Mouse (Mus musculus) Muller cell, postnatal 12 days (primary cell): Measurements from ENCODE around the gene Xylt1.

Experiments
- DNase-seq: peaks from one replicate; pipeline ENCODE4 v3.0.0-alpha.2; 2015; ENCODE audit errors: inconsistent ontology term

Gene Xylt1

GRCm38 (mm10) chr7:117435730-117436441 lies 55.1 kb downstream of the Xylt1 start:
- peak; percentile 88 for DNase-seq

- no peak for DNase-seq
Measured at GRCm38 (mm10) chr7:117436892-117437291, 56.1 kb downstream of the Xylt1 start.

GRCm38 (mm10) chr7:117440994-117441393 lies 60.2 kb downstream of the Xylt1 start:
- no peak for DNase-seq

- no peak for DNase-seq
Measured at GRCm38 (mm10) chr7:117442639-117443038, 61.9 kb downstream of the Xylt1 start.

GRCm38 (mm10) chr7:117443215-117443614 lies 62.4 kb downstream of the Xylt1 start:
- DNase-seq: no peak

GRCm38 (mm10) chr7:117445471-117445870 lies 64.7 kb downstream of the Xylt1 start:
- no peak for DNase-seq

- DNase-seq: no peak
Measured at GRCm38 (mm10) chr7:117449605-117450004, 68.8 kb downstream of the Xylt1 start.

GRCm38 (mm10) chr7:117451212-117451611 lies 70.4 kb downstream of the Xylt1 start:
- DNase-seq: no peak

- no peak for DNase-seq
Measured at GRCm38 (mm10) chr7:117452269-117452668, 71.5 kb downstream of the Xylt1 start.

- no peak for DNase-seq
Measured at GRCm38 (mm10) chr7:117454789-117455548, 74.2 kb downstream of the Xylt1 start.

GRCm38 (mm10) chr7:117462196-117462935 lies 81.6 kb downstream of the Xylt1 start:
- DNase-seq: no peak

GRCm38 (mm10) chr7:117464956-117465355 lies 84.2 kb downstream of the Xylt1 start:
- no peak for DNase-seq

GRCm38 (mm10) chr7:117466006-117466780 lies 85.4 kb downstream of the Xylt1 start:
- DNase-seq: no peak

- peak; percentile 50 for DNase-seq
Measured at GRCm38 (mm10) chr7:117470243-117470802, 89.5 kb downstream of the Xylt1 start.

GRCm38 (mm10) chr7:117472055-117472780 lies 91.4 kb downstream of the Xylt1 start:
- peak; percentile 90 for DNase-seq

- peak; percentile 94 for DNase-seq
Measured at GRCm38 (mm10) chr7:117472781-117473743, 92.3 kb downstream of the Xylt1 start.

- DNase-seq: peak; percentile 65
Measured at GRCm38 (mm10) chr7:117474302-117474701, 93.5 kb downstream of the Xylt1 start.

- DNase-seq: no peak
Measured at GRCm38 (mm10) chr7:117475106-117475505, 94.3 kb downstream of the Xylt1 start.

GRCm38 (mm10) chr7:117478937-117479336 lies 98.2 kb downstream of the Xylt1 start:
- DNase-seq: no peak
